Mouse (Mus musculus) ovary, adult 18-20 months (tissue): Measurements from ENCODE around the gene Slc25a11.

Experiments
- DNase-seq: peaks from one replicate; pipeline ENCODE4 v3.0.0; 2022; ENCODE audit warnings: low spot score, mixed read lengths

Slc25a11 gene

DNA sequence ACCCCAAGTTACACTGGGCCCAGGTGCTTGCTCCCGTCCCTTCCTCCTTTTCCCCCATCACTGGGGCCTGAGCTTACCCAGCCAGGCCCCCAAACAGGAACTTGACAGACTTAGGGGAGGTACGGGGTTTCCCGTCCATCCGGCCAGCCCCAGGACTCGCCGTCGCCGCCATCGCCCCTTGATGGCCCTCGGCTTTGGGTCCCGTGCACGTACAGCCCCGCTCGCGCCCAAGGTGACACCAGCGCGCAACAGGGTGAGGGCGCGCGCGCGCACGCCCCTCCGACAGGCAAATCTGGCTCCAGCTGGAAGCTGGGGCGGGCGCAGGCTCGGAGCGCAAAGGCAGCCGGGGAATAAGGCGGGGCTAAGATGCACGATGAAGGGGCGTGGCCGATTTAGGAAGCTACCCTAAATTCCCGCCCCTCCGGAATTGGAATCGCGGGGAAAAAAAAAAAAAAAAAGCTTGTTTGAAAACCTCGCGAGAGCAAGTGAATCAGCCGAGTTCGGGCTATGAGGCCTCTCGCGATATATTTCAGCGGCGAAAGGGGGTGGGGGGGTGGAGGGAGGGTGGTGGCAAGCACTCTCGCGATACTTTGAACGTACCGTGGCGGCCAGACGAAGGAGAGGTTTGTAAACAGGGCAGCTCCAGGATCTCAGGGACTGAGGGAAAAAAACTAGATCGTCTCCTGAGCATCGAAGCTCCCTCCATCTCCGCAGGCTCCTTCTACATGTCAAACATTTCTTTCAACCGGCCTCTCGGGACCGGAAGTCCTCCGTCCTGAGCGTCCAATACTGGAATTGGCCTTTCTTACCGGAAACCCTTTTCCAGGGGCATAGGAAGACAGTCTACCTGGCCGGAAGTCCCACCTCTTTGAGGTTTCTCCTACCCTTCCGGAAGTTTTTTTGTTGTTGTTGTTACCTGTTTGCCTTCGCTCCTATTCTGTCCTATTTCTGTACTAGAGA lies at the start of gene Slc25a11, which contains the start of gene Rnf167:
TSS of gene Slc25a11 (minus strand) at position 789 of the 960 bp plus-strand sequence.
TSS of gene Rnf167 (plus strand) at position 545 of the 960 bp plus-strand sequence.
- peak; percentile 95 for DNase-seq

DNA sequence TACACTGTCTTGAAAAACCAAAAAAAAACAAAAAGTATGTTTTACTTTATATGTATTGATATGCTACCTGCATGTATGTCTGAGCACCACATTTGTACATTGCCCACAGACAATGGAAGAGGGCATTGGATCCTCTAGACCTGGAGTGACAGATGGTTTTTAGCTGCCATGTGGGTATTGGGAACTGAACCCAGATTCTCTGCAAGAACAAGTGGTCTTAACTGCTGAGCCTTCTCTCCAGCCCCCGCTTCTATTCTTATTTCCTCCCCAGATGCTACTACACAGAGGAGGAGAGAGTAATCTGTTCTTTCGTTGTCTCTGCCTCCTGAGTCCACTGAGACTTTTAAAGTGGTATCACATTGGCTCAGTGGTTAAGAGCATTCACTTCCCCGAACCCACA lies 46.2 kb upstream of the Slc25a11 start:
- no peak for DNase-seq

DNA sequence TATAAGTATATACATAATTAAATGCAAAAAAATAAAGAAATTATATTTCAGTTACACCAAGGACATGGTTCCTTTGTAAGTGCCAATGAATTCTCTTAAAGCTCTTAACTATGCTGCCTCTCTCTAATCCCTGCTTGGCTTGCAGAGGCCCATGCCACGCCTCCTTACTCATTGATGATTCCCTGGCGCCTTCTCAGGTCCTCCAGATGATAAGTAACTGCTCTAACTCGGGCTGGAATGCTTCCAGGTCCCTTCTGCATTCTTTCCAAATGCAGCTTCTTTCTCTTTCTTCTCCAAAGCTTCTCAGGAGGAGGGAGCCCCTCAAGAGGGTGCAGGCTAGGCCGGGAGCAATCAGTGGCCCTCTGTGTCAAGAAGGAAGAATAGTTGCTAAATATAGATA lies 42.3 kb upstream of the Slc25a11 start:
- no peak for DNase-seq

GRCm38 (mm10) chr11:70688372-70688771 lies 41.1 kb upstream of the Slc25a11 start:
- no peak for DNase-seq

GRCm38 (mm10) chr11:70687601-70688199 lies 40.4 kb upstream of the Slc25a11 start, which contains the start of gene Camta2:
Camta2 (minus strand) TSS chr11:70688105.
- DNase-seq: peak; percentile 75

GRCm38 (mm10) chr11:70686901-70687566 lies 39.8 kb upstream of the Slc25a11 start:
- DNase-seq: no peak

DNA sequence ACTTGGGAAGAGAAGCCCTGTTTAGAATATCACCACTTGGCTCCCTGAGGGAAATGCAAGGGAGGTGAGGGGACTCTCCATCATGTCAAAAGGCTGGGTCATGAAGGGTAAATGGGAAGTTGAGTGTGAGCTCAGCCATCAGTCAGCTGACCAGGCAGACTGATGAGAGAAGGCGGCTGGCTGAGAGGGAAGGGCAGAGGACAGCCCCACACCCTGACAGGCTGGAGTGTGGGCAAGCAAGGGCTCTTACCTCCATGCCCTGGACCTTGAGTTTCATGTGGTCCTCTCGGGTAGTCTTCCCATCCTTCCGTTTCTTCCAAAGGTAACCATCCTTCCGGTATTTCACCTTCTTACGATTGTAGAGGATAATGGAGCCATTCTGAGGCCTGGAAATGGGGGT lies 36.4 kb upstream of the Slc25a11 start:
- DNase-seq: no peak

DNA sequence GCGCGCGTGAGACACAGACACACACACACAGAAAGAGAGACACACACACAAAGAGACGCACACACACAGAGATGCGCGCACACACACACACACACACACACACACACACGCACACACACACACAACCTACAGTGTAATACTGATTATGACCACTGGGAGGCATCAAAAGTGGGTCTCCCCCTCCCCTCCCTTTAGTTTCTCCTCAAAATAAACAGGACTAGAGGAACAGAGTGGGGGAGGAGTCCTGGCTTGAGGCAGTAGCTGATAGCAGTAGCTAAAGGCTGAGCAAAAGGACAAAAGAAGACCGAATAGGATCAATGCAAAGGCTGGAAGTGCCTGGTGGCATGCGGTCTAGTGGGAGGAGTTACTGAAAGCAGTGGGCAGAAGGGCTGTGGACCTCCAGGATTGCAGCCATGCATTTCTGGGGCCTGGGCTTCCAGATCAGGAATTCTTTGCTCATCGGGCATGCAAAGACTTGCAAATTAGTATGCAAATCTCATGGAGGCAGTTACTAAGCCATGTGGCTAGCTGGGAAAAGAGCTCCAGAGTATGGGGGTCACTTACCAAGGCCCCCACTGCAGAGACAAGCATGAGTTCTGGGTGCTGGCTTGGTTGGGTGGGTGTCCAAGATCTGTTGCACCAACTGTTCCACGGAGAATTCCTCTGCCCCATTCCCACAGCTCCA lies 34.8 kb upstream of the Slc25a11 start:
- DNase-seq: no peak

GRCm38 (mm10) chr11:70681170-70681569 lies 33.9 kb upstream of the Slc25a11 start:
- no peak for DNase-seq

GRCm38 (mm10) chr11:70679894-70680293 lies 32.6 kb upstream of the Slc25a11 start:
- no peak for DNase-seq

DNA sequence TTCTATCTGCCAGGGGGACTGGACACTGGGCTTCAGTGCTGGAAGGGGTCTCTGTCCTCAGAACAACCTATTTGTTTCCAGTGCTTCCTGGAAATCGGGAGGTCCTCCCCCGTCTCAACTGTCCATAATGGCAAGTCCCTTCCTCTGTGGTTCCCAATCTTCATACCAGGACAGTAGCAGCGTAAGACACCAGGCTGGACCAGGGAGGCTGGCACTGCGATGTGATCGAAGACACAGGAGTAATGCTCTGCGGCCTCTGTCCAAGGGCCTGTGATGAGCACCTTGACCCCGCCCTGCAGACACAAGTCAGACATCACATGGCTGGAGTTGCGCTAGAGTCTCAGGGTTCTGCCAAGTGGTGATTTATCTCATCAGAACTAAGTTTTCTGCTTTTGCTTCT lies 32.1 kb upstream of the Slc25a11 start:
- DNase-seq: no peak

- no peak for DNase-seq
Observed at GRCm38 (mm10) chr11:70678576-70678975, 31.3 kb upstream of the Slc25a11 start.

DNA sequence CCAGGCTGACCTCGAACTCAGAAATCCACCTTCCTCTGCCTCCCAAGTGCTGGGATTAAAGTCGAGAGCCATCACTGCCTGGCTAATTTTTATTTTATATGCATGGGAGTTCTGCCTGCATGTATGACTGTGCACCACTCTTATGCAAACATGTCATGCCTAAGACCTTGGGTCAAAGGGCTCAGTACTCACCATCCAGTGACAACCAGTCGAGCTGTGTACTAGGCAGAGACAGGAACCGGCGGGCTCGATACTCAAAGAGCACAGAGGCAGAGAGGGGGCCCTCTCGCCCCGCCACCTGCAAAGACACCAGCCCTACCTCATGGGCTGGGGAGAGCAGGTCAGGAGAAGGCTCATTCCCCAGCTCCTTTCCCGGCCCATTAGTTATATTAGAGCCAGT lies 30.8 kb upstream of the Slc25a11 start:
- no peak for DNase-seq

GRCm38 (mm10) chr11:70674501-70674900 lies 27.2 kb upstream of the Slc25a11 start:
- no peak for DNase-seq

DNA sequence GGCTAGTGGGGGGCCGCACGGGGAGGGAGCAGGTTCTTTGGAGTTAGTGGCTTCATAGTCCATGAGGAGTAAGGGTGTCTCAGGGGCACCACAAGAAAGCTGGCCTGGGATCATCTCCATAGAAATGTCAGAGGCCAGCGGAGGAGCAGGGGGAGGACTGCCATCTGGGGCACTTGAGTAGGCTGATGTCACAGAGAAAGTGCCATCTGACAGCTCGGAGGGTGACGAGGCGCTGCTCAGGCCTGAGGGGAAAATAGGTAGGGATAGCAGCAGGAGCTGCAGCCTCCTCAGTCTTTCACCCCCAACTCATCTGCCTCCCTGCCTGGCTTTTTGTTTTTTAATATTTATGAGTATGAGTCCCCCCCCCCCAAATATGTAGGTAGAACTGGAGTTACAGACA lies 26.7 kb upstream of the Slc25a11 start:
- no peak for DNase-seq

GRCm38 (mm10) chr11:70671333-70672047 lies 24.2 kb upstream of the Slc25a11 start:
- no peak for DNase-seq

DNA sequence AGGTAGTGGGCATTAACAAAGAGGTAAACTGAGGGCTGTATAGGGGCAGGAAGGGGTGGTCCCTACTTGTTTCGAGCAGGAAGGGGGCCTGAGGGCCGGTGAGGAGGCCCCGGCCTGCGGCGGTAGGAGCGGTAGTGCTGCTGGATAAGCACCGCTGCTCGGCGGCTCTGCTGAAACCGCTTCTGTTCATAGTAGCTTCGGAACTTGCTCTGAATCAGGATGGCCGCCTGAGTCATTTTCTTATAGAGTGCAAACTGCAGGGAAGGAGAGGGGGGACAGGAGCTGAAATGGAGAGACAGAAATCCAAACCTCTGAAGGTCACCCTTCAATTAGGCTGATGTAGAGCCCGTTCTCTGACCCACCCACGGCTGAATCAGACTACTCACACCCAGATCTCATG lies 23.2 kb upstream of the Slc25a11 start:
- no peak for DNase-seq

GRCm38 (mm10) chr11:70669582-70670345 lies 22.5 kb upstream of the Slc25a11 start:
- DNase-seq: peak; percentile 68

- DNase-seq: peak; percentile 98
Observed at GRCm38 (mm10) chr11:70668771-70669505, 21.7 kb upstream of the Slc25a11 start, which contains the start of gene Spag7. Spag7 (minus strand) TSS chr11:70669416.

GRCm38 (mm10) chr11:70668335-70668770 lies 21.1 kb upstream of the Slc25a11 start:
- DNase-seq: no peak
